Mouse (Mus musculus): ENCODE results near the gene Ptger1. TPM values are rescaled to one million over a fixed set of nuclear protein-coding genes. Genes with fewer than 3 reads are reported as not detected.

Ptger1 gene
- total RNA-seq, 2 experiments from 2014 or later: 0.45 to 0.99 TPM

- no peak for DNase-seq (ENCODE audit: low spot score in 2 of 2)
Measured at GRCm38 (mm10) chr8:83656043-83656442, 10.4 kb upstream of the Ptger1 start.

GRCm38 (mm10) chr8:83656484-83657246 lies 9.8 kb upstream of the Ptger1 start:
- no peak for DNase-seq (ENCODE audit: low spot score in 2 of 2)

- DNase-seq (ENCODE audit: low spot score in 2 of 2): no peak
Measured at GRCm38 (mm10) chr8:83660545-83660944, 5.9 kb upstream of the Ptger1 start.

- no peak for DNase-seq (ENCODE audit: low spot score in 2 of 2)
Measured at GRCm38 (mm10) chr8:83660995-83661680, 5.3 kb upstream of the Ptger1 start.

- DNase-seq (ENCODE audit: low spot score in 2 of 2): peak; percentile 86 to 90
Measured at GRCm38 (mm10) chr8:83662421-83662826, 4.1 kb upstream of the Ptger1 start.

GRCm38 (mm10) chr8:83664096-83664495 lies 2.4 kb upstream of the Ptger1 start:
- DNase-seq (ENCODE audit: low spot score in 2 of 2): no peak

GRCm38 (mm10) chr8:83664931-83665625 lies 1.4 kb upstream of the Ptger1 start:
- no peak for DNase-seq (ENCODE audit: low spot score in 2 of 2)

- DNase-seq (ENCODE audit: low spot score in 2 of 2): no peak
Measured at GRCm38 (mm10) chr8:83666866-83667234, 372 bp downstream of the Ptger1 start.

GRCm38 (mm10) chr8:83667526-83667925 lies 1.0 kb downstream of the Ptger1 start:
- DNase-seq (ENCODE audit: low spot score in 2 of 2): no peak

- DNase-seq (ENCODE audit: low spot score in 2 of 2): peak in 1 of 2 experiments; percentile 52
Measured at GRCm38 (mm10) chr8:83668010-83668916, 1.8 kb downstream of the Ptger1 start.

- no peak for DNase-seq (ENCODE audit: low spot score in 2 of 2)
Measured at GRCm38 (mm10) chr8:83669013-83669412, 2.5 kb downstream of the Ptger1 start.

- peak in 1 of 2 experiments; percentile 1 for DNase-seq (ENCODE audit: low spot score in 2 of 2)
Measured at GRCm38 (mm10) chr8:83672936-83673335, 6.5 kb downstream of the Ptger1 start.

GRCm38 (mm10) chr8:83674497-83674896 lies 8.0 kb downstream of the Ptger1 start:
- no peak for DNase-seq (ENCODE audit: low spot score in 2 of 2)

GRCm38 (mm10) chr8:83679866-83680265 lies 13.4 kb downstream of the Ptger1 start:
- no peak for DNase-seq (ENCODE audit: low spot score in 2 of 2)

GRCm38 (mm10) chr8:83680603-83681002 lies 14.1 kb downstream of the Ptger1 start:
- DNase-seq (ENCODE audit: low spot score in 2 of 2): no peak

- DNase-seq (ENCODE audit: low spot score in 2 of 2): no peak
Measured at GRCm38 (mm10) chr8:83681099-83681498, 14.6 kb downstream of the Ptger1 start.

- DNase-seq (ENCODE audit: low spot score in 2 of 2): no peak
Measured at GRCm38 (mm10) chr8:83684517-83684916, 18.0 kb downstream of the Ptger1 start.

GRCm38 (mm10) chr8:83689264-83689663 lies 22.8 kb downstream of the Ptger1 start:
- DNase-seq (ENCODE audit: low spot score in 2 of 2): no peak

GRCm38 (mm10) chr8:83693609-83694236 lies 27.2 kb downstream of the Ptger1 start:
- no peak for DNase-seq (ENCODE audit: low spot score in 2 of 2)
